Mouse (Mus musculus) Patski (cell line): ENCODE results near the gene 1700020N15Rik. TPM values are rescaled to one million over a fixed set of nuclear protein-coding genes. Genes with fewer than 3 reads are reported as not detected.
"Not testable (repeated sequence)": the region's sequence is repeated elsewhere in the genome, so short reads cannot be mapped to it uniquely, and the experiment has no call there.

Experiments used
- ATAC-seq: fragments of 100-300 bp; one replicate; pipeline ENCODE4 v1.8.0; 2021
- CTCF ChIA-PET: fragments of 350-600 bp; sonication (Branson Sonifier 250); formaldehyde crosslinking; loops from one replicate; lab custom pipeline; 2022; ENCODE audit warnings: inconsistent platforms; lab: Charles Lee
- POLR2A ChIA-PET: fragments of 350-600 bp; sonication (Branson Sonifier 250); formaldehyde crosslinking; loops from one replicate; lab custom pipeline; 2022; ENCODE audit warnings: antibody characterized with exemption, inconsistent platforms; lab: Charles Lee
- DNase-seq: peaks from one replicate; pipeline ENCODE4 v3.0.0-alpha.2; 2011; ENCODE audit warnings: low read depth, low spot score
- H3K27me3 ChIP-seq: fragments of 371-371 bp; one replicate; pipeline ENCODE4 v1.5.1; 2021
- CTCF ChIP-seq: fragments of 100-300 bp; IDR thresholded peaks from one replicate; pipeline ENCODE4 v1.5.1; 2021
- in situ Hi-C: fragments of 300-500 bp; cut with MboI; formaldehyde crosslinking; loops from 3 replicates; pipeline ENCODE4 v1.11.1; 2018; ENCODE audit warnings: low pct_unique_long_range_greater_than_20kb, mixed read lengths
- polyA plus RNA-seq: library from polyadenylated mRNA; unstranded; gene quantifications from one replicate; pipeline ENCODE4 v1.2.3, GENCODE M21; 2021

1700020N15Rik gene
- not detected for polyA plus RNA-seq

DNA sequence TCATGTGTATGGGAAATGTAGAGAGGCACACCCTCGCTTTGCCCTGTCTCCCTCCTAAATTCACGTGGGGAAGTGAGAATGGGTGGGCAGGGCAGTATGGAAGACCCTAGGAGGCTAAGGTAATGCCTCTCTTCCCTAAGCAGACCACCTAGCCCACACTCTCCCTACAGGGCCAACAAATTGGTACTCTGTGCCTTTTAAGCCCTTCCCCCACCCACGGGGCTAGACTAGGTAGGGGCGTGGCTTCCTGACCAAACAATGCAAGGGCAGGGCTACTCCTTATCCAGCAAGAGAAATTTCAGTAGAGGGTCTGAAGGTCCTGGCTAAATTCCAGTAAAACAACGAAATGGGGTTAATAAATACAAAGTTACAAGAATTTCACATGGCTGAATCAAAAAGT, at the start of gene 1700020N15Rik:
Gene 1700020N15Rik, plus strand, starts transcription at position 301 of the 400 bp plus-strand sequence.
- in situ Hi-C loops = loop anchor here (5.0 kb wide), 1 partner anchor 1058 kb away; no protein-coding TSS in a partner anchor
- DNase-seq, H3K27me3 ChIP-seq, CTCF ChIA-PET, POLR2A ChIA-PET, ATAC-seq: not testable (repeated sequence)

DNA sequence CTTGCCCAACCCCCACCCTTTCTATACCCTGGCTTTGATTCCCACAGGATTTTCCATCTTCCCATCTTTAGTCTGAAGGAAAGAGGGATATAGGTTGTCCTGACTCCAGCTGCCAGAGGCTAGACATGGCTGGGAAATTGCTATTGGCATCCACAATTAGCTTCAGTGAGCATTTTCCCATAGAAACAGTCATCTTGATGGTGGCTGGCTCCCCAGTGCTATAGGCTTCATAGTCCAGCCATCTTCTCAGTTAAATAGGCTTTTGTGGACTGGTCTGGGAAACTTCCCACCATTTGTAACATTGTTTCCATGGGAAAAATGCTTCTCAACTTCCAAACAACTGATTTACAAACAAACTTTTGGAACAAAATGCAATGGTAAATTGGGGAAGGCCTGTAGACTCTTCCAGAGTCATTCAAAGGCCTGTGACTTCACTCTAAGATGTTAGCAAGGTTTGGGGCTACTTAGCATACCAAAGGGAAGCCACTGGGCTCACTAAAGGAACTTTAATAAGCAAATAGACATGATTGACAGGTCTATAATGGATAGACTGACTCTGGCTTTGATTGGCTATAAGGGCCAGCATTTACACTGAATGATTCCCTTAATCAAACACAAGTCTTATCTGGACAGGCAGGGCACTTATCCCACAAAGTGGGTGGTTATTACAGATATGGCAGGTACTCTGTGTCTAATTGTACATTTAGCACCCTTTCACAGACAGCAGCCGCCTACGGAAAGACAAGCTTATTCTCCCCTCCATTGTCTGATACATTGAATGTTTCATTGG, 31.9 kb downstream of the 1700020N15Rik start:
- POLR2A ChIA-PET = no interaction called here
- H3K27me3 ChIP-seq = peaks cover 21% of the 10 kb centered on the region
- in situ Hi-C loops = no loop called here
- ATAC-seq (no peak), DNase-seq (no peak)
- TF ChIP-seq CTCF = no peak
- CTCF ChIA-PET = no interaction called here
